Mouse (Mus musculus): ENCODE results near the gene Strc.

- no peak for TF ChIP-seq CTCF (IDR thresholded peaks at IDR 0.05; ENCODE audit: control insufficient read depth, insufficient read depth, insufficient replicate concordance, low read depth, low read length)
- no peak for TF ChIP-seq POLR2A (IDR thresholded peaks at IDR 0.05; ENCODE audit: control insufficient read depth, low read depth, low read length)
These were observed 28.6 kb downstream of the Strc start for GRCm38 (mm10) chr2:121358381-121358780.
